Mouse (Mus musculus) midbrain, embryonic 16.5 days (tissue): ENCODE measurements at regions not wholly inside any gene's neighbourhood (a gene's known extent, or its start where the extent isn't known, plus 50 kb on each side); places are given as distances from the start of the nearest gene placed in this dataset.
"Not testable (repeated sequence)": the region's sequence is repeated elsewhere in the genome, so short reads cannot be mapped to it uniquely, and the experiment has no call there.

Experiments
- ATAC-seq: fragments of 200-750 bp; cut with Nextera tagmentation; 2 replicates; pipeline ENCODE4 v1.8.0; 2017; ENCODE audit warnings: moderate TSS enrichment
- H3K27ac ChIP-seq: fragments of 300-500 bp; sonication (generic); 2 replicates; pipeline ENCODE4 v1.5.1; 2014; ENCODE audit warnings: mild to moderate bottlenecking, low read length, mixed read lengths
- H3K27me3 ChIP-seq: fragments of 300-500 bp; sonication (generic); 2 replicates; pipeline ENCODE4 v1.6.1; 2014; ENCODE audit warnings: low read depth, low read length, mixed read lengths; ENCODE audit not compliant: control insufficient read depth, insufficient read depth
- H3K36me3 ChIP-seq: fragments of 300-500 bp; sonication (generic); 2 replicates; pipeline ENCODE4 v1.6.1; 2014; ENCODE audit warnings: mild to moderate bottlenecking, low read length, moderate library complexity, mixed read lengths; ENCODE audit not compliant: control insufficient read depth, insufficient read depth
- H3K4me1 ChIP-seq: fragments of 300-500 bp; sonication (generic); 2 replicates; pipeline ENCODE4 v1.6.1; 2014; ENCODE audit warnings: mild to moderate bottlenecking, low read length, mixed read lengths; ENCODE audit not compliant: control insufficient read depth, insufficient read depth
- H3K4me2 ChIP-seq: fragments of 300-500 bp; sonication (generic); 2 replicates; pipeline ENCODE4 v1.6.1; 2014; ENCODE audit warnings: mild to moderate bottlenecking, low read length, mixed read lengths
- H3K4me3 ChIP-seq: fragments of 300-500 bp; sonication (generic); 2 replicates; pipeline ENCODE4 v1.5.1; 2014; ENCODE audit warnings: low read depth, mild to moderate bottlenecking, low read length, moderate library complexity, mixed read lengths
- H3K9ac ChIP-seq: fragments of 300-500 bp; sonication (generic); 2 replicates; pipeline ENCODE4 v1.6.1; 2014; ENCODE audit warnings: low read depth, low read length, mixed read lengths
- H3K9me3 ChIP-seq: fragments of 300-500 bp; sonication (generic); replicated peaks from 2 replicates; pipeline ENCODE4 v1.6.1; 2014; ENCODE audit warnings: mild to moderate bottlenecking, low read length, mixed read lengths; ENCODE audit not compliant: control insufficient read depth, poor library complexity, severe bottlenecking
- WGBS: fragments of 180-500 bp; shearing (Covaris S2); extraction: QIAGEN DNeasy Blood & Tissue Kit; methylation state at CpG from one replicate; pipeline ENCODE4 v1.1.7; 2014; 5-methylcytosine and 5-hydroxymethylcytosine counted together

DNA sequence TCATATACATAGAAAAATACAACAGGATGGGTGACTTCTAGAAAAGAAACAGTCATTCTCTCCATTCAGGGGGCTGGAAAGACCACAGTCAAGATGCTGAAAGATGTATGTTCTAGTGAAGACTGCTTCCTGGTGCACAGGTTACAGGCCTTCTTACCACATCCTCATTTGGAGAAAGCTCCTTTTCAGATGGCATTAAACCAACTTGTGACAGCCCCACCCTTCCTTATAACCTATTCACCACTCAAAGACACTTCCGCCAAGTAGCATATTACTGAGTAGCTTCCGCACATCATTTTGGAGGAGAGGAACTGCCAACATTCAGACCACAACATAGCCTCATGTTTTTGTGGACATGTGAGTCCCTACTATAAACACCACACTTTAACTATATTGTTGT lies 99.5 kb upstream of the Nabp1 start:
- H3K27me3 ChIP-seq = no peaks in the 10 kb centered on the region
- H3K36me3 ChIP-seq = no peaks in the 10 kb centered on the region
- peaks cover 5% of the 10 kb centered on the region; the same call in 1 of the 2 replicates for H3K4me1 ChIP-seq
- 100% methylated on average over 2 of the region's 2 CpGs for WGBS
- H3K4me3 ChIP-seq = no peak overlapping the region
- H3K27ac ChIP-seq = no peak overlapping the region
- no peak overlapping the region for H3K4me2 ChIP-seq
- no peak for ATAC-seq
- no peaks in the 10 kb centered on the region for H3K9me3 ChIP-seq
- no peak overlapping the region for H3K9ac ChIP-seq

- ATAC-seq = no peak
- no peaks in the 10 kb centered on the region for H3K27me3 ChIP-seq
- 92% methylated on average over 8 of the region's 8 CpGs for WGBS
Measured at GRCm38 (mm10) chr1:51572314-51573078, 94.3 kb upstream of the Nabp1 start.

GRCm38 (mm10) chr1:51569625-51570024 lies 91.4 kb upstream of the Nabp1 start:
- no peak for ATAC-seq
- H3K27me3 ChIP-seq = no peaks in the 10 kb centered on the region
- H3K9ac ChIP-seq = no peak overlapping the region
- H3K4me2 ChIP-seq = no peak overlapping the region
- no peak overlapping the region for H3K27ac ChIP-seq
- WGBS = 95% methylated on average over 4 of the region's 4 CpGs
- H3K9me3 ChIP-seq = no peaks in the 10 kb centered on the region
- H3K4me1 ChIP-seq = no peaks in the 10 kb centered on the region
- no peaks in the 10 kb centered on the region for H3K36me3 ChIP-seq
- H3K4me3 ChIP-seq = no peak overlapping the region

More at GRCm38 (mm10) chr1:51572314-51573078, 94.3 kb upstream of the Nabp1 start:
- no peak overlapping the region for H3K4me2 ChIP-seq
- no peak overlapping the region for H3K27ac ChIP-seq
- H3K4me3 ChIP-seq = no peak overlapping the region
- no peaks in the 10 kb centered on the region for H3K9me3 ChIP-seq
- H3K36me3 ChIP-seq = no peaks in the 10 kb centered on the region
- no peak overlapping the region for H3K9ac ChIP-seq
- H3K4me1 ChIP-seq = no peaks in the 10 kb centered on the region

GRCm38 (mm10) chr1:51566170-51566649 lies 88.0 kb upstream of the Nabp1 start:
- Histone ChIP-seq H3K4me1 (no peaks in the 10 kb centered on the region), H3K9ac (no peak overlapping the region), H3K4me2 (no peak overlapping the region), H3K27me3 (no peaks in the 10 kb centered on the region), H3K4me3 (no peak overlapping the region), H3K27ac (no peak overlapping the region), H3K36me3 (no peaks in the 10 kb centered on the region), H3K9me3 (no peaks in the 10 kb centered on the region)
- 71% methylated on average over 7 of the region's 7 CpGs for WGBS
- no peak for ATAC-seq

GRCm38 (mm10) chr1:51556616-51557015 lies 78.4 kb upstream of the Nabp1 start:
- H3K4me3 ChIP-seq, H3K4me1 ChIP-seq, H3K4me2 ChIP-seq, H3K9ac ChIP-seq, H3K9me3 ChIP-seq, H3K27ac ChIP-seq, H3K36me3 ChIP-seq, H3K27me3 ChIP-seq, ATAC-seq: not testable (repeated sequence)
- 94% methylated on average over 4 of the region's 4 CpGs for WGBS

- 82% methylated on average over 6 of the region's 6 CpGs for WGBS
- no peaks in the 10 kb centered on the region for H3K36me3 ChIP-seq
- no peaks in the 10 kb centered on the region for H3K27me3 ChIP-seq
- H3K4me1 ChIP-seq = no peaks in the 10 kb centered on the region
- no peak for ATAC-seq
- no peaks in the 10 kb centered on the region for H3K9me3 ChIP-seq
- H3K27ac ChIP-seq = no peak overlapping the region
- H3K4me2 ChIP-seq = no peak overlapping the region
- no peak overlapping the region for H3K9ac ChIP-seq
- no peak overlapping the region for H3K4me3 ChIP-seq
Measured at GRCm38 (mm10) chr1:51553738-51554137, 75.5 kb upstream of the Nabp1 start.

DNA sequence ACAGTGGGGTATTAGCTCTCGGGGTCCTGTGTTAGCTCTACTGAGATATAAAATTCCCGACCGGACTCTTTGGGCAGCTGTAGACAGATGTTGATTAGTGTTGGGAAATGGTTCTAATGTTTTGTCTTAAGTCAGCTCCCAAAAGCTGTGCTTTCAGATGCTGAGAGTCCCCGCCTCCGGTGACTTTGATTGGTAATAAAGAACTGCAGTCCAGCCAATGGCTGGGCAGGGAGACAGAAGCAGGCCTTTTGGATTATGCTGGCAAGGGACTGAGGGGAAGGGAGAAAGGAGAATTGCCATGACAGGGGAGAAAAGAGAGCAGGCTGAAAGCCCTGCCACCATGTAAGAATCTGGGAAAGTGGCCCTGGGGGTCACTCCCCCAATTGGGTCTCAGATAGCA lies 73.4 kb upstream of the Nabp1 start:
- H3K27ac ChIP-seq = no peak overlapping the region
- ATAC-seq = no peak
- H3K9ac ChIP-seq = no peak overlapping the region
- H3K27me3 ChIP-seq = no peaks in the 10 kb centered on the region
- H3K9me3 ChIP-seq = no peaks in the 10 kb centered on the region
- 67% methylated on average over 5 of the region's 5 CpGs for WGBS
- no peak overlapping the region for H3K4me2 ChIP-seq
- H3K4me1 ChIP-seq = no peaks in the 10 kb centered on the region
- H3K4me3 ChIP-seq = no peak overlapping the region
- no peaks in the 10 kb centered on the region for H3K36me3 ChIP-seq

DNA sequence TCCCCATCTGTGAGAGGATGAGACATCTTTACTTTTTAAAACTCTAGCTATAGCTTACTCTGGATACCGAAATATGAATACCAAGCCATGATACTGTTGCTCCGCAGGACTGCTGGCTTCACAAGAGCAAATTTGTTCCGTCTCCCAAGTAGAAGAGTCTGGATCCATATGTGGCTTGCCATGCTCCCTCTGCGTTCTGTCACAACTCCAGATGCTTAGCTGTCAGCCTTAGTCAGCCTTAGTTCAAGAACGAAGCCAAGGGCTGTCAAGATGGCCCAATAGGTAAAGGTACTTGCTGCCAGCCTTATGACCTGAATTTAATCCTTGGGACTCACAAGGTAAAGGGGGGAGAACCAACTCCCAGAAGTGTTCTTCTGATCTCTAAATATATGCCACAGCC lies 64.6 kb upstream of the Nabp1 start:
- H3K9me3 ChIP-seq = no peaks in the 10 kb centered on the region
- no peak overlapping the region for H3K4me2 ChIP-seq
- no peaks in the 10 kb centered on the region for H3K36me3 ChIP-seq
- H3K4me3 ChIP-seq = no peak overlapping the region
- no peak overlapping the region for H3K27ac ChIP-seq
- ATAC-seq = no peak
- H3K27me3 ChIP-seq = no peaks in the 10 kb centered on the region
- no peak overlapping the region for H3K9ac ChIP-seq
- H3K4me1 ChIP-seq = no peaks in the 10 kb centered on the region
- 95% methylated on average over 5 of the region's 5 CpGs for WGBS

GRCm38 (mm10) chr1:51539634-51540033 lies 61.4 kb upstream of the Nabp1 start:
- Histone ChIP-seq H3K36me3 (no peaks in the 10 kb centered on the region), H3K4me2 (no peak overlapping the region), H3K27ac (no peak overlapping the region), H3K4me3 (no peak overlapping the region), H3K27me3 (no peaks in the 10 kb centered on the region), H3K9ac (no peak overlapping the region), H3K4me1 (no peaks in the 10 kb centered on the region), H3K9me3 (no peaks in the 10 kb centered on the region)
- WGBS = 67% methylated on average over 4 of the region's 4 CpGs
- no peak for ATAC-seq
